Mouse (Mus musculus) liver, embryonic 14.5 days (tissue): ENCODE results near the gene Eci3.

Experiments used
- CTCF ChIP-seq: IDR thresholded peaks from 2 replicates; pipeline ENCODE4 v1.5.1; 2016; ENCODE audit warnings: antibody characterized with exemption, low read depth, control low read depth
- EP300 ChIP-seq: IDR thresholded peaks from 2 replicates; pipeline ENCODE4 v1.6.1; 2016; ENCODE audit warnings: antibody characterized with exemption, low read depth

GRCm38 (mm10) chr13:34995925-34996324 is 32.3 kb upstream of the Eci3 start:
- TF ChIP-seq CTCF = no peak
- no peak for TF ChIP-seq EP300
